Mouse (Mus musculus) small intestine, adult 2 months (tissue): Measurements from ENCODE around the gene Gm20388. TPM values are rescaled to one million over a fixed set of nuclear protein-coding genes. Genes with fewer than 3 reads are reported as not detected.

Experiments
- H3K27ac ChIP-seq: fragments of 200-500 bp; 2 replicates; pipeline ENCODE4 v1.5.1; 2012; ENCODE audit warnings: low read depth, low read length, control low read depth, inconsistent platforms; ENCODE audit not compliant: insufficient read depth
- H3K27me3 ChIP-seq: fragments of 200-500 bp; 2 replicates; pipeline ENCODE4 v1.6.1; 2012; ENCODE audit warnings: mild to moderate bottlenecking, moderate library complexity, low read length, inconsistent platforms; ENCODE audit not compliant: control insufficient read depth, insufficient read depth
- H3K36me3 ChIP-seq: fragments of 200-500 bp; 2 replicates; pipeline ENCODE4 v1.6.1; 2012; ENCODE audit warnings: mild to moderate bottlenecking, low read length, control low read depth, inconsistent platforms; ENCODE audit not compliant: control insufficient read depth, insufficient read depth
- H3K4me1 ChIP-seq: fragments of 200-500 bp; 2 replicates; pipeline ENCODE4 v1.6.1; 2012; ENCODE audit warnings: low read length, inconsistent platforms, mixed read lengths; ENCODE audit not compliant: control insufficient read depth, insufficient read depth, insufficient read length
- H3K4me3 ChIP-seq: fragments of 200-500 bp; 2 replicates; pipeline ENCODE4 v1.5.1; 2012; ENCODE audit warnings: low read depth, mild to moderate bottlenecking, control low read depth, inconsistent platforms, low read length, moderate library complexity
- CTCF ChIP-seq: fragments of 200-500 bp; IDR thresholded peaks from 2 replicates; pipeline ENCODE4 v1.5.1; 2012; ENCODE audit warnings: low read depth, mild to moderate bottlenecking, control low read depth, inconsistent platforms, low read length, moderate library complexity, mixed read lengths; ENCODE audit not compliant: insufficient replicate concordance, insufficient read length; ENCODE audit errors: extremely low read depth
- POLR2A ChIP-seq: fragments of 200-500 bp; IDR thresholded peaks from 2 replicates; pipeline ENCODE4 v1.6.1; 2012; ENCODE audit warnings: low read depth, mild to moderate bottlenecking, control low read depth, inconsistent platforms, low read length, moderate library complexity
- WGBS: fragments of 180-500 bp; shearing (Covaris S2); methylation state at CpG from one replicate; pipeline ENCODE4 v1.1.7; 2018; 5-methylcytosine and 5-hydroxymethylcytosine counted together
- polyA plus RNA-seq: library from polyadenylated mRNA; depleted of rRNA; stranded (reverse); fragments of >200 nt; gene quantifications from 2 replicates; pipeline ENCODE4 v1.2.3, GENCODE M21; 2012

Gene Gm20388
- polyA plus RNA-seq, 1 experiment, result 37.3 TPM

GRCm38 (mm10) chr8:122955997-122956396 is 3045.4 kb downstream of the Gm20388 start:
- TF ChIP-seq POLR2A, result no peak
- no peak for TF ChIP-seq CTCF
- H3K27ac ChIP-seq, result no peak overlapping the region
- peaks cover 11% of the 10 kb centered on the region; the same call in 1 of the 2 replicates for H3K4me1 ChIP-seq
- no peaks in the 10 kb centered on the region for H3K27me3 ChIP-seq
- WGBS, result 78% methylated on average over 3 of the region's 3 CpGs
- no peaks in the 10 kb centered on the region; the same call in 1 of the 2 replicates for H3K36me3 ChIP-seq
- H3K4me3 ChIP-seq, result no peak overlapping the region

DNA sequence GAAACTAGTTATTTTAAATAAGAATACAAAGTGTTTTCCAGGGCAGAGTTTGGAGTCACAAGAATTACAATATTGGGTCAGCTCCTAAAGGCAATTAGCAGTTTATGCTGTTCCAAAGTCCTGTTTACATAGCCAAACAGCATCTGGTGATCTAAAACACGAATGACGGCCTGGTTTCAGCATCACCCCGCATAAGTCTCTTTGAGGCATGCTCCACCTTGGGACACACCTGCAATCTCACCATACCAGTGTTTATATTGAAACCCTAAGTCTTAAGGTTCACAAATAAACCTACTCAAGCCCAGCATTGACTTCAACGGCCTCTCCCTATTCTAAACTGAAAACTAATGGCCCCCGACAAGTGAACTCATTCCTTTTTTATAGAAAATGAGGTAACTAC is 3049.7 kb downstream of the Gm20388 start:
- 18% methylated on average over 5 of the region's 5 CpGs for WGBS
- Histone ChIP-seq H3K4me3 (no peak overlapping the region), H3K27ac (no peak overlapping the region; the same call in 1 of the 2 replicates), H3K27me3 (no peaks in the 10 kb centered on the region), H3K36me3 (peaks cover 2% of the 10 kb centered on the region; the same call in 1 of the 2 replicates), H3K4me1 (peaks cover 29% of the 10 kb centered on the region; the same call in 1 of the 2 replicates)
- TF ChIP-seq POLR2A, result no peak
- no peak for TF ChIP-seq CTCF

- Histone ChIP-seq H3K27ac (peak overlapping the region; percentile 73), H3K27me3 (no peaks in the 10 kb centered on the region), H3K4me3 (no peak overlapping the region), H3K36me3 (peaks cover 2% of the 10 kb centered on the region; the same call in 1 of the 2 replicates), H3K4me1 (peaks cover 29% of the 10 kb centered on the region; the same call in 1 of the 2 replicates)
- TF ChIP-seq POLR2A (no peak), CTCF (no peak)
- WGBS, result 6% methylated on average over 1 of the region's 1 CpGs
Observed at GRCm38 (mm10) chr8:122960932-122961331, 3050.3 kb downstream of the Gm20388 start.

- Histone ChIP-seq H3K36me3 (0 out of 2 replicates have a peak, but pooled peaks cover 2% of the 10 kb centered on the region), H3K27me3 (no peaks in the 10 kb centered on the region), H3K4me3 (no peak overlapping the region), H3K27ac (no peak overlapping the region), H3K4me1 (peaks cover 28% of the 10 kb centered on the region; the same call in 1 of the 2 replicates)
- no peak for TF ChIP-seq CTCF
- TF ChIP-seq POLR2A, result no peak
- 8% methylated on average over 2 of the region's 2 CpGs for WGBS
Observed at GRCm38 (mm10) chr8:122961458-122961857, 3050.8 kb downstream of the Gm20388 start.

DNA sequence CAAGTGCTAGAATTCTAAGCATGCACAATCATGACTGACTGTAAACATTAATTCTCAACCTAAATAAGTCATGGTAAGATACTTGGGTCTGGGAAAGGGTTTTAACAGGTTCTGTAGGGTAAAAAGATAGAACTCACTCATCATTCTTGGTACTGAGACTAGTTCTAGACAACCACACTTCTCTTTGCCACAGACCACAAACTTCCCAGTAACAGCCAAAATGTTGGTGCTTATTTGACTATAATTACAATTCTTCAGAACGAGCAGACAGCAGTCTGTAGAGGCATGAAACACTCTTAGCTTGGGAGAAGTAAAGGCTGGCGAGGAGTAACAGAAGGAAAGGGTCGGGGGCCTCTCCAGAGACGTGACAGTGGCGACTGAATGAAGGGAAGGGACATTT is 3051.4 kb downstream of the Gm20388 start:
- H3K4me1 ChIP-seq, result peaks cover 28% of the 10 kb centered on the region; the same call in 1 of the 2 replicates
- whole genome bisulfite sequencing, result 50% methylated on average over 5 of the region's 5 CpGs
- 0 out of 2 replicates have a peak overlapping the region, but pooled peaks have one; percentile 12 for H3K27ac ChIP-seq
- no peak overlapping the region for H3K4me3 ChIP-seq
- no peak for TF ChIP-seq POLR2A
- no peak for TF ChIP-seq CTCF
- H3K36me3 ChIP-seq, result 0 out of 2 replicates have a peak, but pooled peaks cover 2% of the 10 kb centered on the region
- H3K27me3 ChIP-seq, result no peaks in the 10 kb centered on the region

- H3K36me3 ChIP-seq, result peaks cover 4% of the 10 kb centered on the region; the same call in 1 of the 2 replicates
- peaks cover 22% of the 10 kb centered on the region; the same call in 1 of the 2 replicates for H3K4me1 ChIP-seq
- TF ChIP-seq CTCF (no peak), POLR2A (no peak)
- no peak overlapping the region for H3K27ac ChIP-seq
- 65% methylated on average over 3 of the region's 3 CpGs for WGBS
- H3K27me3 ChIP-seq, result no peaks in the 10 kb centered on the region
- no peak overlapping the region for H3K4me3 ChIP-seq
Observed at GRCm38 (mm10) chr8:122966638-122967037, 3056.0 kb downstream of the Gm20388 start.

DNA sequence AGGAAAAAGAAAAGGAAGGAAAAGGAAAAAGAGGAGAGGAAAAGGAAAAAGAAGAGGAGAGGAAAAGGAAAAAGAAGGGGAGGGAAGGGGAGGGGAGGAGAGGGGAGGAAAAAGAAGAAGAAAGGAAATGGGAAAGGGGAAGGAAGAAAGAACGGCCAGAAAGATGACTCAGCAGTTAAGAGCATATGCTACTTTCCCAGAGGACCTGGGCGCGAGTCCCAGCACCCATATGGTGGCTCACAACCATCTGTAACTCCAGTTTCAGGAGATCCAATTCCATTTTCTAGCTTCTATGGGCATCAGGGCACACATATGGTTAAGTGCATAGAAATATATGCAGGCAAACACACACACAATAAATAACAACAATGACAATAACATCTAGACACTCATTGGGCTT is 3057.5 kb downstream of the Gm20388 start:
- H3K4me1 ChIP-seq, result peaks cover 16% of the 10 kb centered on the region; the same call in 1 of the 2 replicates
- TF ChIP-seq CTCF (no peak), POLR2A (no peak)
- H3K27me3 ChIP-seq, result no peaks in the 10 kb centered on the region
- H3K4me3 ChIP-seq, result no peak overlapping the region
- 85% methylated on average over 3 of the region's 3 CpGs for WGBS
- no peak overlapping the region for H3K27ac ChIP-seq
- H3K36me3 ChIP-seq, result peaks cover 6% of the 10 kb centered on the region; the same call in 1 of the 2 replicates
